Mouse (Mus musculus): ENCODE results near the gene Bbc3. TPM values are rescaled to one million over a fixed set of nuclear protein-coding genes. Genes with fewer than 3 reads are reported as not detected.

The Bbc3 gene
- 40.1 TPM for polyA plus RNA-seq (2017; shearing (Covaris generic))

GRCm38 (mm10) chr7:16308093-16308492, at the start of gene Bbc3:
Gene Bbc3 (plus strand): TSS chr7:16308393.

GRCm38 (mm10) chr7:16259110-16259590, 49.0 kb upstream of the Bbc3 start, which contains the start of gene C5ar1:
Gene C5ar1 (minus strand): TSS chr7:16259540.

GRCm38 (mm10) chr7:16273081-16273765, 35.0 kb upstream of the Bbc3 start, which contains the start of gene Inafm1:
Gene Inafm1 (minus strand): TSS chr7:16273617.

GRCm38 (mm10) chr7:16286026-16286961, 21.9 kb upstream of the Bbc3 start, which contains the start of gene Ccdc9:
Gene Ccdc9 (minus strand): TSS chr7:16286795.

Other genes starting within 250 kb of the Bbc3 start
- gene Zfp541, start 246.6 kb upstream of the Bbc3 start, polyA plus RNA-seq (2017; shearing (Covaris generic)) = 0.06 TPM
- 227 TPM for gene Napa, start 209.9 kb upstream of the Bbc3 start, polyA plus RNA-seq (2017; shearing (Covaris generic))
- gene Kptn, start 188.5 kb upstream of the Bbc3 start, polyA plus RNA-seq (2017; shearing (Covaris generic)) = 24.4 TPM
- gene Slc8a2, start 178.6 kb upstream of the Bbc3 start, polyA plus RNA-seq (2017; shearing (Covaris generic)) = not detected
- gene Meis3, start 133.3 kb upstream of the Bbc3 start, polyA plus RNA-seq (2017; shearing (Covaris generic)) = 71.3 TPM
- 31.8 TPM for gene Dhx34, start 86.4 kb upstream of the Bbc3 start, polyA plus RNA-seq (2017; shearing (Covaris generic))
- gene C5ar2, start 64.2 kb upstream of the Bbc3 start, polyA plus RNA-seq (2017; shearing (Covaris generic)) = not detected
- gene C5ar1, start 48.9 kb upstream of the Bbc3 start, polyA plus RNA-seq (2017; shearing (Covaris generic)) = not detected
- gene Inafm1, start 34.8 kb upstream of the Bbc3 start, polyA plus RNA-seq (2017; shearing (Covaris generic)) = 6.5 TPM
- gene Ccdc9, start 21.6 kb upstream of the Bbc3 start, polyA plus RNA-seq (2017; shearing (Covaris generic)) = 69.7 TPM
- 130 TPM for gene Sae1, start 79.4 kb downstream of the Bbc3 start, polyA plus RNA-seq (2017; shearing (Covaris generic))
- gene Zc3h4, start 92.5 kb downstream of the Bbc3 start, polyA plus RNA-seq (2017; shearing (Covaris generic)) = 27.2 TPM
- 121 TPM for gene Tmem160, start 144.4 kb downstream of the Bbc3 start, polyA plus RNA-seq (2017; shearing (Covaris generic))
- gene Npas1, start 169.3 kb downstream of the Bbc3 start, polyA plus RNA-seq (2017; shearing (Covaris generic)) = 0.36 TPM

Data from CD4-positive, CD25-positive, alpha-beta regulatory T cell (primary cell).